Mouse (Mus musculus) myocyte (in vitro differentiated cells): ENCODE results near the gene Chic1.

Source experiments
- CEBPB ChIP-seq: IDR thresholded peaks from 2 replicates; pipeline ENCODE4 v1.6.1; 2011; ENCODE audit warnings: mild to moderate bottlenecking, moderate library complexity; ENCODE audit not compliant: poor library complexity, insufficient read depth, severe bottlenecking
- E2F4 ChIP-seq: IDR thresholded peaks from one replicate; pipeline ENCODE4 v1.6.1; 2011; ENCODE audit warnings: mild to moderate bottlenecking, control low read depth, moderate library complexity; ENCODE audit not compliant: insufficient read depth
- MAX ChIP-seq: IDR thresholded peaks from one replicate; pipeline ENCODE4 v1.6.1; 2011; ENCODE audit warnings: low read depth, mild to moderate bottlenecking, control low read depth
- MYOD1 ChIP-seq, 3 experiments: IDR thresholded peaks; one replicate each; pipeline ENCODE4 v1.6.1; 2011; ENCODE audit warnings: control low read depth in 2 of 3, low read depth in 2 of 3, mild to moderate bottlenecking in 2 of 3, moderate library complexity in 1 of 3; ENCODE audit not compliant: insufficient read length in 2 of 3, control insufficient read depth in 1 of 3
- MYOG ChIP-seq, 3 experiments: IDR thresholded peaks; one replicate each; pipeline ENCODE4 v1.6.1; 2011; ENCODE audit warnings: control low read depth in 2 of 3, low read depth in 2 of 3, mild to moderate bottlenecking in 2 of 3; ENCODE audit not compliant: insufficient read length in 2 of 3, control insufficient read depth in 1 of 3, insufficient read depth in 1 of 3
- POLR2A ChIP-seq: IDR thresholded peaks from one replicate; pipeline ENCODE4 v1.6.1; 2011; ENCODE audit warnings: low read depth, mild to moderate bottlenecking, control low read depth, moderate library complexity; ENCODE audit not compliant: insufficient read length
- POLR2AphosphoS2 ChIP-seq: IDR thresholded peaks from one replicate; pipeline ENCODE4 v1.6.1; 2011; ENCODE audit warnings: low read depth, control low read depth; ENCODE audit not compliant: insufficient read length
- SRF ChIP-seq: IDR thresholded peaks from one replicate; pipeline ENCODE4 v1.6.1; 2011; ENCODE audit warnings: low read depth; ENCODE audit not compliant: control insufficient read depth, insufficient read length
- USF1 ChIP-seq: IDR thresholded peaks from one replicate; pipeline ENCODE4 v1.6.1; 2011; ENCODE audit warnings: low read depth, mild to moderate bottlenecking, control low read depth, moderate library complexity

GRCm38 (mm10) chrX:103329386-103329785 is 26.9 kb upstream of the Chic1 start:
- TF ChIP-seq POLR2A (no peak), MYOG (IDR thresholded peaks at IDR 0.05; ENCODE audit: control insufficient read depth in 1 of 3, insufficient read depth in 1 of 3, insufficient read length in 2 of 3, low read depth in 2 of 3) (no peak), USF1 (no peak), CEBPB (no peak), MYOD1 (IDR thresholded peaks at IDR 0.05; ENCODE audit: control insufficient read depth in 1 of 3, insufficient read length in 2 of 3, low read depth in 2 of 3) (no peak), E2F4 (no peak), POLR2AphosphoS2 (no peak), SRF (no peak), MAX (no peak)
